Mouse (Mus musculus) left cerebral cortex, postnatal 25 days (tissue): Measurements from ENCODE around the gene Cdhr1. TPM values are rescaled to one million over a fixed set of nuclear protein-coding genes. Genes with fewer than 3 reads are reported as not detected.

Experiments used
- DNase-seq, 2 experiments: peaks; one replicate each; pipeline ENCODE4 v3.0.0; 2022; ENCODE audit warnings: low spot score in 2 of 2, mixed read lengths in 1 of 2
- intact Hi-C: fragments of 180-260 bp; cut with DNase I; formaldehyde crosslinking; loops from one replicate; pipeline ENCODE4 v1.15.1; 2025
- total RNA-seq, 2 experiments: library from RNA; stranded (reverse); gene quantifications; 2 replicates each; pipeline ENCODE4 v1.2.3; 2021

Gene Cdhr1
- total RNA-seq, 2 experiments from 2014 or later, result 11.5 to 11.9 TPM

GRCm38 (mm10) chr14:37094436-37094835, 3.7 kb downstream of the Cdhr1 start:
- intact Hi-C loops, result no loop called here

GRCm38 (mm10) chr14:37083755-37084154, 14.4 kb downstream of the Cdhr1 start:
- intact Hi-C loops, result no loop called here
- DNase-seq, result no peak

More at GRCm38 (mm10) chr14:37094436-37094835, 3.7 kb downstream of the Cdhr1 start:
- DNase-seq, result no peak

GRCm38 (mm10) chr14:37080724-37081123, 17.4 kb downstream of the Cdhr1 start:
- intact Hi-C loops, result no loop called here

GRCm38 (mm10) chr14:37068516-37068915, 29.6 kb downstream of the Cdhr1 start:
- no peak for DNase-seq

More at GRCm38 (mm10) chr14:37080724-37081123, 17.4 kb downstream of the Cdhr1 start:
- peak in 1 of 2 experiments; percentile 20 for DNase-seq

DNA sequence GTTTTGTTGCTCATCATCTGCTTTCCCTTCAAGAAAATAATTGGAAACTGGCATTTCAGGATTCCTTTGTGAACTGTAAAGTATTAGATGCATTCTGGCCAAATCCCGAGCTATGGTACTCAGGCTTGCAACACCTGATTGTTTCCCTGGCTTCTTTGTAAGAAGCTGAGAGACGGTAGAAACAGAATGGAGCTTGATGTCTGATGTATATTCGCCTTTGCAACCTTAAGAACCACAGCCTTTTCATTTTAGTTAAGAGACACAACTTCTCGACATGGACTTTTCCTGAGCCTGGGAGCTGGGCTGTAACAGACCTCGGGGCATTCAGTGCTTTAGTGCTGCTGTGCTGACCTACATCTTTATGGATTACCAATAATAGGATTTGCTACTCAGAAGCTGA, 30.5 kb downstream of the Cdhr1 start, which contains the start of gene Lrit2:
TSS of gene Lrit2 (plus strand) at position 301 of the 400 bp plus-strand sequence.
- DNase-seq, result no peak
- intact Hi-C loops, result no loop called here

More at GRCm38 (mm10) chr14:37068516-37068915, 29.6 kb downstream of the Cdhr1 start:
- intact Hi-C loops, result no loop called here

DNA sequence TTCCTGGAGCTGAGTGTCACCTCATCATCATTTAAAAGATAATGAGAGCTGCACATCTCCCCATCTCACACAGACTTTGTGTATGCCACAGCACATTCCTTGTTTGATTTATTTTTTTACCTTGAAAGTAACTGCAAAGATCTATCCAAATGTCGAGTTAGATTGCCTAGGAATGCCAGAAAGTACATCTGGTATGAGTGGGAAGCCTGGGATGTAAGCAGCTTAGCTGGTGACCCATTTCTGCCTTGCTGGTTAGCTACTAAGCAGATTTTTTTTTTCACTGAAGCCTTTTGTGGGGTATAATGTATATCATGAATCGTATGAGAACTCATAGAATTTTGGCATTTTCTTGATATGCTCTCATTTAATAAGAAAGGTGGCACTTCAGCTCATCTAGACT, 31.5 kb downstream of the Cdhr1 start:
- intact Hi-C loops, result no loop called here
- DNase-seq, result peak; percentile 15 to 77

DNA sequence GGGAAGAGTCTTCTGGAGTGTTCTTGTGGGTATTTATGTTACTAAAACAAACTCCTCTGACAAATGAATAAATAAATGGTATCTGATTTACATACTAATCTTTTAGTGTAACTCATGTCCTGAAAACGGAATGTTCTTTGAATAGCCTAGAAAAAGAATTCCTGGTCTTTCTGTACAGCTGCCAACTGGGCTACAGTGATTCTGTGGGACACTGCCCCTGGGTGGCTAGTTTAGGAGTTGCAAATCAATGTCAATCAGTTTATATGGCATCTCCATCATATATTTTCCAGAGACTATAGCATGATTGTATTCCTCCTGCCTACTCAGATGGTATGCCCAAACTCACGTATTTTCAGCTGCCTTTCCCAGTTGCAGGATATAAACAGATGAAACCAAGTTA, 33.3 kb downstream of the Cdhr1 start:
- intact Hi-C loops, result no loop called here
- no peak for DNase-seq

GRCm38 (mm10) chr14:37048914-37049410, 49.2 kb downstream of the Cdhr1 start, which contains the start of gene Rgr:
Rgr (minus strand) TSS chr14:37048964.
- intact Hi-C loops, result loop anchor here (5.0 kb wide), 1 partner anchor 78 kb away; no protein-coding TSS in a partner anchor
- peak in 1 of 2 experiments; percentile 40 for DNase-seq

DNA sequence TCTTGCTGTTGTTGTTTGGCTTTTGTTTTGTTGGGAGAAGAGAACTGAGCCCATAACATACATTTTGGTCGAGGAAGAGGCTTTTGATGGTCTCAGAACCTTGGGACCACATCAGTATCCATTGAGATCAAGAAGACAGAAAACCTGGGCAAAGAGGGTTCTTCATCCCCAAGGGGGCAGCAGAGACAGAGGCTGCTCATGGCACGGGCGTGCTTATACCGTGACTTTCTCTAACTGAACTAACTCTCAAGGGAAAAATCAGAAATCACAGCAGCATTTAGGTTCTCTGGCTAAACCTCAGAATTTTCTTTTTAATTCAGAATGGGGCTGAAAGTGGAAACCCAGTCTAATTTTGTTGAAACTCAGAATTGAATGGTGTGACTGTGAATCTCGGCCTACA, 63.7 kb downstream of the Cdhr1 start:
- intact Hi-C loops, result loop anchor here (1.0 to 5.0 kb wide), 4 partner anchors 52 to 94 kb away; partner anchors contain the start of gene Ccser2
- DNase-seq, result peak in 1 of 2 experiments; percentile 15

- peak; percentile 84 to 89 for DNase-seq
- intact Hi-C loops, result loop anchor here (1.0 to 5.0 kb wide), 4 partner anchors 51 to 166 kb away; partner anchors contain the start of gene Ccser2
Observed at GRCm38 (mm10) chr14:37033241-37033640, 64.9 kb downstream of the Cdhr1 start.

GRCm38 (mm10) chr14:37032481-37033104, 65.6 kb downstream of the Cdhr1 start:
- intact Hi-C loops, result loop anchor here (1.0 to 5.0 kb wide), 4 partner anchors 50 to 165 kb away; partner anchors contain the start of gene Ccser2
- no peak for DNase-seq

- intact Hi-C loops, result no loop called here
Observed at GRCm38 (mm10) chr14:37028555-37028954, 69.6 kb downstream of the Cdhr1 start.

DNA sequence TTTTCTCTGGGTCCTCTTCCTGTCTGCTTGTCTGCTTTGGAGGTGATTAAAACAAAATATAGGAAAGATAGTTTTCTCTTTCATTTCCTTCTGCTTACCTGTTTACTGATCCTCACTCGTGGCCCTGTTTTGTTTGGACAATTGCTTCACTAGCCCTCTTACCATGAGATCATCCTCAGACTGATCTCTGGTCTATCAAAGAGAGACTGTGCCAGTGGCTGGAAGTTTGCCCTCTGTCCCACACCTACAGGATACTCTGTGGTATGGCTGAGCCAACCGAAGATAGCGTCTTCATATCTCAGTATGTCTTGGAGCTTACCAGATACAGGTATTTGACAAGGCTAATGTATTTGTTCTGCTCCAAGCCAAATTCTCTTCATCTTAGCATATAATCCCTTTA, 70.2 kb downstream of the Cdhr1 start:
- intact Hi-C loops, result no loop called here
- no peak for DNase-seq

More at GRCm38 (mm10) chr14:37028555-37028954, 69.6 kb downstream of the Cdhr1 start:
- DNase-seq, result no peak

Other genes starting within 250 kb of the Cdhr1 start
- 10 to 100 TPM; 80.7 to 84.2 TPM for gene Ccser2, start 129.6 kb downstream of the Cdhr1 start, total RNA-seq
- not detected for gene Rgr, start 49.4 kb downstream of the Cdhr1 start, total RNA-seq
- not detected for gene Lrit1, start 43.5 kb downstream of the Cdhr1 start, total RNA-seq
- gene Lrit2, start 30.4 kb downstream of the Cdhr1 start, total RNA-seq, result not detected
- gene 2610528A11Rik, start 15.7 kb upstream of the Cdhr1 start, total RNA-seq, result not detected
- gene Ghitm, start 36.9 kb upstream of the Cdhr1 start, total RNA-seq, result 100 to 1,000 TPM; 409 to 411 TPM